Mouse (Mus musculus) thymus, adult 2 months (tissue): ENCODE measurements around the gene Arl8b. TPM values are rescaled to one million over a fixed set of nuclear protein-coding genes. Genes with fewer than 3 reads are reported as not detected.

Experiments used
- DNase-seq: peaks from one replicate; pipeline ENCODE4 v3.0.0; 2021
- H3K27ac ChIP-seq: fragments of 200-500 bp; 2 replicates; pipeline ENCODE4 v1.5.1; 2012; ENCODE audit warnings: low read length, control low read depth; ENCODE audit not compliant: control insufficient read depth, insufficient read depth
- H3K27me3 ChIP-seq: fragments of 200-500 bp; 2 replicates; pipeline ENCODE4 v1.6.1; 2012; ENCODE audit warnings: mild to moderate bottlenecking, low read length, moderate library complexity, mixed read lengths; ENCODE audit not compliant: control insufficient read depth, insufficient read depth
- H3K36me3 ChIP-seq: fragments of 200-500 bp; 2 replicates; pipeline ENCODE4 v1.6.1; 2012; ENCODE audit warnings: mild to moderate bottlenecking, low read length, moderate library complexity; ENCODE audit not compliant: control insufficient read depth, insufficient read depth
- H3K4me1 ChIP-seq: fragments of 200-500 bp; replicated peaks from 2 replicates; pipeline ENCODE4 v1.6.1; 2012; ENCODE audit warnings: low read length; ENCODE audit not compliant: control insufficient read depth, insufficient read depth
- H3K4me3 ChIP-seq: fragments of 200-500 bp; 2 replicates; pipeline ENCODE4 v1.5.1; 2012; ENCODE audit warnings: mild to moderate bottlenecking, low read length, control low read depth, moderate library complexity; ENCODE audit not compliant: control insufficient read depth, insufficient read depth
- CTCF ChIP-seq: fragments of 200-500 bp; IDR thresholded peaks from 2 replicates; pipeline ENCODE4 v1.5.1; 2012; ENCODE audit warnings: mild to moderate bottlenecking, control low read depth, low read length, moderate library complexity, borderline replicate concordance; ENCODE audit not compliant: control insufficient read depth, poor library complexity, insufficient read depth; ENCODE audit errors: extremely low read depth
- POLR2A ChIP-seq: fragments of 200-500 bp; IDR thresholded peaks from 2 replicates; pipeline ENCODE4 v1.6.1; 2012; ENCODE audit warnings: mild to moderate bottlenecking, low read length, control low read depth, moderate library complexity; ENCODE audit not compliant: control insufficient read depth, poor library complexity, insufficient read depth; ENCODE audit errors: extremely low read depth
- WGBS: fragments of 180-500 bp; shearing (Covaris S2); methylation state at CpG from one replicate; pipeline ENCODE4 v1.1.7; 2018; 5-methylcytosine and 5-hydroxymethylcytosine counted together
- polyA plus RNA-seq: library from polyadenylated mRNA; depleted of rRNA; stranded (reverse); fragments of >200 nt; gene quantifications from 2 replicates; pipeline ENCODE4 v1.2.3, GENCODE M21; 2012

Arl8b gene
- polyA plus RNA-seq, 1 experiment: 22.1 TPM

DNA sequence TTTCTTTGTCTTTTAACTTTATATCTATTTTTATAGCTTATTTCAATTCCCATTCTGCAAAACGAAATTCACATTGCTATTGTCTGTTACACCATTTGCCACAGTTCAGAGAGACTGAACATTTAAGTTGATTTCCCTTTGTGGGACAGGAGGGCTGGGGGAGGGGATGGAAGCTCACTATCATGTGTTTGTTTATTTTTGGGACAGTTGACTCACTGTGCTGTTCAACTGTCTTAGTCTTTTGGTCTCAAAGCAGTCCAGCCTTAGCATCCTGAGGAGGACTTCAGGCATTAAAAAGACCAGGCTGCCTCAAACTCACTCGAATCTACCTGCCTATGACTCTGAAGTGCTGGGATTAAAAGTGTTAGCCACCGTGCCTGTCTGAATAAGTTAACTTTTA lies 43.2 kb downstream of the Arl8b start:
- Histone ChIP-seq H3K36me3 (peaks cover 27% of the 10 kb centered on the region), H3K4me1 (peaks cover 12% of the 10 kb centered on the region), H3K27me3 (no peaks in the 10 kb centered on the region), H3K4me3 (no peak overlapping the region), H3K27ac (peak overlapping the region; percentile 48)
- TF ChIP-seq POLR2A (no peak), CTCF (no peak)
- DNase-seq: no peak
- WGBS: 62% methylated on average over 3 of the region's 3 CpGs

DNA sequence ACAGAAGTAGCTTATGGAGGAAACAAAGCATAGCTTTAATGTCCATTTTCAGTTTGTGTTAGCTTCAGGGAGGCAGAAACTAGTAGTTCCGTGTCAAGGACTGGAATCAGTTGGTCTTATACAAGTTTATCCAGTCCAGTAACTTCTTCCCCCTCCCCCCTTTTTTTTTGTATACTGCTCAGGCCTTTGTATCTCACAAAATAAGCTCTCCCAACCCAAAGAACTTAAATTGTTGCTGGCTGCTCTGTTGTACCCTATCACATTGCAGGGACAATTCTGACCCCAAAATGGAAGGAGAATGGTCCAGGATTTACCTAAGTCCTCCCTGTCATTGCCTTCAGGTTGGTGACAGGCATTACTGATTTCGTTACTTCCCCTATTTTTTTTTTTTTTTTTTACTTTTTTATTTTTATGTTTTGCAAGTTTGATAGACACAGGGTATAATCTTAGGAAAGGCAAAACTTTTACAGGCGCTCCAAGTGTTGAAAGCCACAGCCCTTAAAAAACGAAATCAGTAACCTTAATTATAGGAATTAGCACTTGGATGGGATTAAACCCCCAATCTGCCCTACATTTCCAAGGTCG lies 44.5 kb downstream of the Arl8b start:
- H3K4me3 ChIP-seq: no peak overlapping the region
- WGBS: 59% methylated on average over 5 of the region's 5 CpGs
- H3K36me3 ChIP-seq: peaks cover 26% of the 10 kb centered on the region
- H3K27me3 ChIP-seq: no peaks in the 10 kb centered on the region
- H3K4me1 ChIP-seq: peaks cover 12% of the 10 kb centered on the region
- DNase-seq: no peak
- no peak overlapping the region; the same call in 1 of the 2 replicates for H3K27ac ChIP-seq
- TF ChIP-seq CTCF: no peak
- no peak for TF ChIP-seq POLR2A

DNA sequence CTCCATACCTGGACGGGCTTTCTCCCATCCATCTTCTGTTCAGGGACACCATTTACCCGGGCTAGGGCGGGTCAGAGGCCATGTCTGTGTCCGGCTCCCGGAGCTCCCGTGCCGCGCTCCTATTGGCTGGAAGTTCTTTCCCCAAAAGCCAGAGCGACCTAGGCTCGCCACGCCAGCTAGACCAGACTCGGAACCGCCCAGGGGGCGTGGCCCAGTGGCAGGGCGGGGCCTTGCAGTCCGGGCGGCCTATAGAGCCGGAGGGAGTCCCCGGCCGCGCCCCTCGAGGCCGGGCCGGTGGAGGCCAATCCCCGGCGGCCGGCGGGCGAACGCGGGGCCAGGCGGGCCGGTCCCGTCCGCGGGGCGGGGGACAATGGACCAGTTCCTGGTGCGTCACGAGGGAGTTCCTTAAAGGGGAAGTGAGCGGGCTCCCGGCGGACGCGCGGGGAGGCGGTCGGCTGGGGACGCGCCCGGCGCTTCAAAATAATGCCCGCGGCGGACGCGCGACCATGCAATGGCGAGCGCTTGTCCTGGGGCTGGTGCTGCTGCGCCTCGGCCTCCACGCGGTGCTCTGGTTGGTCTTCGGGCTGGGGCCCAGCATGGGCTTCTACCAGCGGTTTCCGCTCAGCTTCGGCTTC lies 45.5 kb downstream of the Arl8b start, which contains the start of gene Edem1:
Edem1 (plus strand) TSS at position 408 of the 635 bp plus-strand sequence.
- under 1% methylated on average over 67 of the region's 67 CpGs for WGBS
- Histone ChIP-seq H3K4me1 (peaks cover 15% of the 10 kb centered on the region), H3K36me3 (peaks cover 17% of the 10 kb centered on the region), H3K4me3 (peak within 1 kb of the TSS; percentile 91), H3K27me3 (no peaks in the 10 kb centered on the region), H3K27ac (peak within 1 kb of the TSS; percentile 90)
- DNase-seq: peak; percentile 98
- peak; percentile 93 for TF ChIP-seq POLR2A
- TF ChIP-seq CTCF: 0 out of 2 replicates have a peak, but pooled peaks have one; percentile 29

DNA sequence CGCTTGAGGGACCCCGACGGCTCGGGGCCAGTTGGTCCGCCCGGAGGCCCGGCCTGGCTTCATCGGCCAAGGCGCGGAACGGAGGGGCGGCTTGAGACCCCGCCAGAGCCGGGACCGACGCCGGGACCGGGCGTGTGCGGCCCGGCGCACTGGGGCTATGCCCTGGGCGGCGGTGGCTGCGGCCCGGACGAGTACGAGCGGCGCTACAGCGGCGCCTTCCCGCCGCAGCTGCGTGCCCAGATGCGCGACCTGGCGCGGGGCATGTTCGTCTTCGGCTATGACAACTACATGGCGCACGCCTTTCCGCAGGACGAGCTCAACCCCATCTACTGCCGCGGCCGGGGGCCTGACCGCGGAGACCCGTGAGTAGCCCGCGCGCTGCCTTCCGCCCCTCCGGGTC lies 46.0 kb downstream of the Arl8b start:
- under 1% methylated on average over 56 of the region's 56 CpGs for WGBS
- TF ChIP-seq CTCF (no peak), POLR2A (no peak)
- H3K27ac ChIP-seq: peak overlapping the region; percentile 90
- H3K4me1 ChIP-seq: peaks cover 19% of the 10 kb centered on the region
- peak; percentile 52 for DNase-seq
- no peaks in the 10 kb centered on the region for H3K27me3 ChIP-seq
- H3K4me3 ChIP-seq: peak overlapping the region; percentile 91
- peaks cover 17% of the 10 kb centered on the region for H3K36me3 ChIP-seq

DNA sequence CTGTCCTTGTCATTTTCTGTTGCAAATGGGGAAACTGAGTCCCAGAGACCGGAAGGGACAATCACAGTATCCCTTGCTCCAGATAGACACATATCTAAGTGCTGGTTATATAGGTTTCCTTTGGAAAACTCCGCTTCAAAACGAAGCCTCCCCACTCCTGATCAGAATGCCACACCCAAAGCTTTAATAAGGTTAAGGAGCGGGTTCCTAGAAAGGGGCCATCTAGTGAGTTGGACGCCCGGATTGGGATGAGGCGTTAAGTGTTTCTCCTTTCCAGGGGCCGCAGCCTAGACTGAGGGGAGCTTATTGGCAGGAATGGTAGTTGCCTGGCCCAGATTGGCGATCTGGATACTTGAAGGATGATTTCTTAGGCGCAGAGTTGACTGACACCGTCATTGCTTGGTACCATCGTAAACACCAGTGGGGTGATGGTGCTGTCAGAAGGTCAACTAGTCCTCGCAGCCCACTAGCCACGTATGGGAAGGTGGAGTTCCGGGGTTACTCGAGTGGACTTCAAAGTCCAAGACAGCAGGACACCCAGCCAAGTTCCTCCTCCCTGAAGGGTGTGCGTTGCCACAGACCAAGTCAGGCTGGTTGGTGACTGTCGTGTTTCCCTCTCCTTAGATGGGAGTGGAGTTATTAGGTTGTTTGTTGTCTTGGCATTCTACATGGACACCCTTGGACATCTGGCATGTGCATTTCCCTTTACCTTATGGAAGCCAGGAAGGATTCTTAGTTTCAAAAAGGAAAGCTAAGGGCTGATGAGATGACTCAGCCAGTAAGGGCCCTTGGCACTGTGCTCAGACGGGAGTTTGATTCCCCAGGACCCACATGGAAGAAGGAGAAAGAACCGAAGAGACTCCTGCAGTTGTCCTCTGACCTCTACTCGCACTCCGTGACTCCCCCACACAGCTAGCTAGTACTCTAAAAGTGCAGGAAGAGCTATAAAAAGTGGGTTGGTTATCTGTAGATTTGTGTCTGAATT lies 46.8 kb downstream of the Arl8b start:
- H3K27ac ChIP-seq: peak overlapping the region; percentile 90
- H3K4me3 ChIP-seq: peak overlapping the region; percentile 91
- H3K36me3 ChIP-seq: peaks cover 16% of the 10 kb centered on the region
- DNase-seq: no peak
- no peaks in the 10 kb centered on the region for H3K27me3 ChIP-seq
- no peak for TF ChIP-seq POLR2A
- TF ChIP-seq CTCF: no peak
- peaks cover 15% of the 10 kb centered on the region for H3K4me1 ChIP-seq
- WGBS: 4% methylated on average over 22 of the region's 22 CpGs

DNA sequence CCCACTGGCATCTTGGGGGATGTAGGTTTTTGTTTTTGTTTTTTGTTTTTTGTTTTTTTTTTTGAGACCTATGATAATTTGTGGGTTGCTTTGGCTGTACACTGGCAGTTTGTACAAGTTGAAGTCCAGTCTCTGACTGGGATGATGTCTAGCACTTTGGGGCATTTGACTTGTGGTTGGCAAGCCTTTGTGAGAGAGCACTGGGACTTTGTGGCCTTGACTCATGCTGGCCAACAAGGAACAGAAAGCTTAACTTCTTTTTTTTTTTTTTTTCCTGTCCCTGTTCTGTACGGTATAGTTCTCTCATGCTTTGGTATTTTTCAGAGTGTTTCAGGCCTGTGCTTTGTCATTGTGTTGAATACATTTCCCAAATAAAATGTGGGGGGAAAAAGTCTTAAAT lies 49.3 kb downstream of the Arl8b start:
- WGBS: 9% methylated on average over 1 of the region's 1 CpGs
- Histone ChIP-seq H3K36me3 (peaks cover 18% of the 10 kb centered on the region), H3K4me3 (peak overlapping the region; percentile 32; the same call in 1 of the 2 replicates), H3K4me1 (peaks cover 23% of the 10 kb centered on the region), H3K27ac (peak overlapping the region; percentile 83), H3K27me3 (no peaks in the 10 kb centered on the region)
- no peak for DNase-seq
- TF ChIP-seq CTCF: no peak
- no peak for TF ChIP-seq POLR2A
